Mouse (Mus musculus) midbrain, embryonic 14.5 days (tissue): ENCODE measurements around the gene Cidec. TPM values are rescaled to one million over a fixed set of nuclear protein-coding genes. Genes with fewer than 3 reads are reported as not detected.

Experiments used
- ATAC-seq: fragments of 200-750 bp; cut with Nextera tagmentation; 2 replicates; pipeline ENCODE4 v1.8.0; 2017; ENCODE audit warnings: moderate number of reproducible peaks, moderate library complexity; ENCODE audit not compliant: low FRiP score, low TSS enrichment
- DNase-seq: peaks from one replicate; pipeline ENCODE4 v3.0.0-alpha.2; 2015
- H3K27ac ChIP-seq: fragments of 300-500 bp; sonication (generic); replicated peaks from 2 replicates; pipeline ENCODE4 v1.5.1; 2014; ENCODE audit warnings: mild to moderate bottlenecking, low read depth, low read length, moderate library complexity
- H3K27me3 ChIP-seq: fragments of 300-500 bp; sonication (generic); 2 replicates; pipeline ENCODE4 v1.6.1; 2014; ENCODE audit warnings: low read length, control low read depth, mixed read lengths; ENCODE audit not compliant: control insufficient read depth, insufficient read depth
- H3K36me3 ChIP-seq: fragments of 300-500 bp; sonication (generic); 2 replicates; pipeline ENCODE4 v1.6.1; 2014; ENCODE audit warnings: low read length, control low read depth; ENCODE audit not compliant: control insufficient read depth, insufficient read depth
- H3K4me1 ChIP-seq: fragments of 300-500 bp; sonication (generic); 2 replicates; pipeline ENCODE4 v1.6.1; 2014; ENCODE audit warnings: mild to moderate bottlenecking, antibody characterized with exemption, low read length, control low read depth; ENCODE audit not compliant: control insufficient read depth, insufficient read depth
- H3K4me2 ChIP-seq: fragments of 300-500 bp; sonication (generic); 2 replicates; pipeline ENCODE4 v1.6.1; 2014; ENCODE audit warnings: mild to moderate bottlenecking, low read length, moderate library complexity
- H3K4me3 ChIP-seq: fragments of 300-500 bp; sonication (generic); replicated peaks from 2 replicates; pipeline ENCODE4 v1.5.1; 2014; ENCODE audit warnings: low read depth, low read length
- H3K9ac ChIP-seq: fragments of 300-500 bp; sonication (generic); replicated peaks from 2 replicates; pipeline ENCODE4 v1.6.1; 2014; ENCODE audit warnings: mild to moderate bottlenecking, low read length, moderate library complexity
- H3K9me3 ChIP-seq: fragments of 300-500 bp; sonication (generic); 2 replicates; pipeline ENCODE4 v1.6.1; 2016; ENCODE audit warnings: low read length, control low read depth, mixed read lengths; ENCODE audit not compliant: control insufficient read depth
- WGBS: fragments of 180-500 bp; shearing (Covaris S2); extraction: QIAGEN DNeasy Blood & Tissue Kit; methylation state at CpG from one replicate; pipeline ENCODE4 v1.1.7; 2014; 5-methylcytosine and 5-hydroxymethylcytosine counted together
- polyA plus RNA-seq: library from polyadenylated mRNA; unstranded; fragments of >200 nt; fragmentation: Nextera tagmentation; extraction: Ambion mirVana; gene quantifications from 2 replicates; pipeline ENCODE4 v1.2.1, GENCODE M21; 2014

Cidec gene
- polyA plus RNA-seq, 1 experiment from 2014 or later: not detected

DNA sequence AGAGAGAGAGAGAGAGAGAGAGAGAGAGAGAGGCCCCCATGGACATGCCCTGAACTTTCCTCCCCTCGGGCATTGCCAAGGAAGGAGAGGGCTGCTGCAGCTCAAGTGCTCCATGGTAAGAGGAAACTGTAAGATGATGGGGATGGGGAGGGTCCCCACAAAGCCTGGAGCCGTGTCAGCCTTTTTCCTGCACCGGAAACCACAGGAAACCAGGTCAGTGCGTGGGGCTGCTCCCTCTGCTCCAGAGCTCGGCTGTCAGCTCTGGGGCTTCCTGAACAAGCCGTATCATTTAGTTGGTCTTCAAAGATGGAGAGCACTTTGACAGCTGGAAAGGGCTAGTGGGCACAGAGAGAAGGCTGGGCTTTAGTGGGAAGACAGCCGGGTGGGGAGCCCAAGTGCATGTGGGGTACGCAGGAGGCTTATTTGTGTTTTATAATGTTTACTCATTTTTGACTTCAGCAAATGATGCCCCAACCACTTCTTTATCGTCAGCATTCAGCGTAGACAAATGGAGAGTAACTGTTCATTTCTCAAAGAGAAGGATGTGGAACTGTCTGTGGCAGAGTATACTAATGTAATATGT lies 22.5 kb upstream of the Cidec start, which contains the start of gene Il17re:
TSS of gene Il17re (plus strand) at position 533 of the 583 bp plus-strand sequence.
- WGBS: 81% methylated on average over 10 of the region's 10 CpGs
- Histone ChIP-seq H3K27ac (no peak within 1 kb of the TSS), H3K9ac (no peak within 1 kb of the TSS), H3K36me3 (no peaks in the 10 kb centered on the region), H3K27me3 (no peaks in the 10 kb centered on the region), H3K4me2 (no peak within 1 kb of the TSS), H3K9me3 (no peaks in the 10 kb centered on the region), H3K4me1 (no peaks in the 10 kb centered on the region), H3K4me3 (no peak within 1 kb of the TSS)
- DNase-seq (no peak), ATAC-seq (no peak)

DNA sequence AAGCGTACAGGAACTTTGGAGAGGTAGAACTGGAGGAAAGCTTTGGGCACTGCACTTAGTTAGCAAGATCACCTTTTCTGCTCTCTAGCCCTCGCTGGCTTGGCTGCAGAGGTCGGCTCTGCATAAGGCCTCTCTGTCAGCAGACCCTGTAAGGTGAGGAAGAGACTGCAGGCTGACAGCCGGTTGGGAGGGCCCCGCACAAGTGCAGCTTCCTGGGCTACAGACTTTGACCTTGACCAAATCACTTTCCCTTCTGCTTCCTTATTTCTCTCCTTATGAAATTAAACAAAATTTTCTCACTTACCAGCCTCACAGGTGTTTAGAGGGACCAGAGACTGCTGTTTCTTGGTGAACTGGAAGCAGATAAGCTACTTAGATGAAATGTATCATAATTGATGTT lies 19.4 kb upstream of the Cidec start:
- H3K27me3 ChIP-seq: no peaks in the 10 kb centered on the region
- no peak overlapping the region for H3K4me3 ChIP-seq
- no peaks in the 10 kb centered on the region for H3K9me3 ChIP-seq
- H3K4me1 ChIP-seq: no peaks in the 10 kb centered on the region
- no peak overlapping the region for H3K27ac ChIP-seq
- ATAC-seq (no peak), DNase-seq (no peak)
- 68% methylated on average over 5 of the region's 5 CpGs for WGBS
- no peak overlapping the region for H3K9ac ChIP-seq
- H3K4me2 ChIP-seq: no peak overlapping the region
- no peaks in the 10 kb centered on the region for H3K36me3 ChIP-seq

DNA sequence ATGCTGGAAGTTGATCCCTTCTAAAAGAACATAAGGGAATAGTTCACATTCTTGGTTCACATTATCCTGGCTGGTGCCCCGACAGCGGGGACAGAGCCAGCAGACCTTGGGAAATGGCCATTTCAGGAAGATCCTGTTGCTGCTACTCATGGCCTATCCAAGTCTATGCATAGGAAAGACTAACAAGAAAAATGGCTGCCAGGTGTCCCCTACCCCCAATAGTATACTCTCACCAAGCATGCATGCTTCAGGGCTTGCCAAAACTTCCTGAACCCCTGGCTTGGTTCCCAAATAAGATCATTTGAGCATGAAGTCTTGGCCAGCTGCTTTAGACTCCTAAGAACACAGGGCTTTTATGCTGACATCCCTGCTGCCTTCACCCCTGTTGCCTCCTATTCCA lies 16.3 kb upstream of the Cidec start:
- Histone ChIP-seq H3K9ac (no peak overlapping the region), H3K27me3 (no peaks in the 10 kb centered on the region), H3K36me3 (peaks cover 22% of the 10 kb centered on the region), H3K4me2 (no peak overlapping the region), H3K4me3 (no peak overlapping the region), H3K9me3 (no peaks in the 10 kb centered on the region), H3K4me1 (no peaks in the 10 kb centered on the region), H3K27ac (no peak overlapping the region)
- DNase-seq: no peak
- WGBS: 87% methylated on average over 2 of the region's 2 CpGs
- no peak for ATAC-seq

GRCm38 (mm10) chr6:113447639-113448038 lies 12.1 kb upstream of the Cidec start:
- H3K9ac ChIP-seq: no peak overlapping the region
- H3K36me3 ChIP-seq: peaks cover 28% of the 10 kb centered on the region
- 99% methylated on average over 4 of the region's 4 CpGs for WGBS
- ATAC-seq: no peak
- H3K4me2 ChIP-seq: no peak overlapping the region
- peaks cover 7% of the 10 kb centered on the region for H3K4me1 ChIP-seq
- no peaks in the 10 kb centered on the region for H3K27me3 ChIP-seq
- no peak for DNase-seq
- no peak overlapping the region for H3K27ac ChIP-seq
- no peaks in the 10 kb centered on the region for H3K9me3 ChIP-seq
- H3K4me3 ChIP-seq: no peak overlapping the region

- Histone ChIP-seq H3K4me3 (no peak overlapping the region), H3K4me2 (no peak overlapping the region), H3K36me3 (peaks cover 28% of the 10 kb centered on the region), H3K9me3 (no peaks in the 10 kb centered on the region), H3K27ac (no peak overlapping the region), H3K27me3 (no peaks in the 10 kb centered on the region), H3K9ac (no peak overlapping the region), H3K4me1 (peaks cover 7% of the 10 kb centered on the region)
- DNase-seq (no peak), ATAC-seq (no peak)
- 88% methylated on average over 7 of the region's 8 CpGs for WGBS
Observed at GRCm38 (mm10) chr6:113444207-113444965, 8.8 kb upstream of the Cidec start.

GRCm38 (mm10) chr6:113443091-113443490 lies 7.5 kb upstream of the Cidec start:
- Histone ChIP-seq H3K9ac (peak overlapping the region; percentile 83), H3K27me3 (no peaks in the 10 kb centered on the region), H3K36me3 (peaks cover 19% of the 10 kb centered on the region), H3K27ac (peak overlapping the region; percentile 78; the same call in 1 of the 2 replicates), H3K4me1 (peaks cover 7% of the 10 kb centered on the region), H3K9me3 (no peaks in the 10 kb centered on the region), H3K4me2 (peak overlapping the region; percentile 95), H3K4me3 (peak overlapping the region; percentile 95)
- 49% methylated on average over 12 of the region's 12 CpGs for WGBS
- ATAC-seq (no peak), DNase-seq (peak; percentile 6)

GRCm38 (mm10) chr6:113442442-113443090 lies 7.0 kb upstream of the Cidec start, which contains the start of gene Jagn1:
TSS of gene Jagn1 (plus strand) at chr6:113442569.
- Histone ChIP-seq H3K36me3 (peaks cover 14% of the 10 kb centered on the region), H3K4me2 (peak within 1 kb of the TSS; percentile 95), H3K27me3 (no peaks in the 10 kb centered on the region), H3K27ac (peak within 1 kb of the TSS; percentile 78), H3K4me3 (peak within 1 kb of the TSS; percentile 95), H3K9ac (peak within 1 kb of the TSS; percentile 83), H3K9me3 (no peaks in the 10 kb centered on the region), H3K4me1 (peaks cover 7% of the 10 kb centered on the region)
- peak; percentile 97 for DNase-seq
- under 1% methylated on average over 45 of the region's 45 CpGs for WGBS
- peak; percentile 92 for ATAC-seq

- ATAC-seq (peak; percentile 13; the same call in 1 of the 2 replicates), DNase-seq (no peak)
- peaks cover 7% of the 10 kb centered on the region for H3K4me1 ChIP-seq
- peak overlapping the region; percentile 78 for H3K27ac ChIP-seq
- no peaks in the 10 kb centered on the region for H3K27me3 ChIP-seq
- peaks cover 9% of the 10 kb centered on the region; the same call in 1 of the 2 replicates for H3K36me3 ChIP-seq
- peak overlapping the region; percentile 95 for H3K4me2 ChIP-seq
- H3K4me3 ChIP-seq: peak overlapping the region; percentile 95
- H3K9me3 ChIP-seq: no peaks in the 10 kb centered on the region
- 39% methylated on average over 9 of the region's 9 CpGs for WGBS
- peak overlapping the region; percentile 83 for H3K9ac ChIP-seq
Observed at GRCm38 (mm10) chr6:113442087-113442441, 6.5 kb upstream of the Cidec start.
